Mouse (Mus musculus): Measurements from ENCODE around the gene Gm2022.
"Not testable (repeated sequence)": the region's sequence is repeated elsewhere in the genome, so short reads cannot be mapped to it uniquely, and the experiment has no call there.

Gm2022 gene

GRCm38 (mm10) chr12:87895070-87895469 lies at the start of gene Gm2022:
Gene Gm2022 (plus strand): TSS chr12:87895370.
- DNase-seq (ENCODE audit: low spot score in 2 of 2): not testable (repeated sequence)

DNA sequence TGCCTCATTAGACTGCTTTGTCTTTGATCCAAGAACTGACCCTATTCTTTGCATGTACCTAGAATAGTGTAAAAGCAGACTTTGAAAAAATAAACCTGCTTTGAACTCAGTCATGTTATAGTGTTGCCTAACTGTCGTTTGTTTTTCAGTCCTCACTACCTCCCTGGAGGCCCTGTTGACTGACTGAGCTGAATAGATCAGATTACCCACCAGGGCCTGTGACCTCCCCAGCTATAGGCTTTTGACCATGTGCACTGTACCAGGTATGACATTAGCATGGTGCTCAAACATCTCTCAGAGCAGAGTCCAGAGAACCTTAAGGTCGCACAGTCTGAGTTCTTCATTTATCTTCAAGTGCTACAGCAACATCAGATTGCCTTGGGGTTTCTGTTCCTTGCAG lies 44.5 kb upstream of the Gm2022 start:
- DNase-seq (ENCODE audit: low spot score in 2 of 2): not testable (repeated sequence)

- not testable (repeated sequence) for DNase-seq (ENCODE audit: low spot score in 2 of 2)
These were observed 39.1 kb upstream of the Gm2022 start for GRCm38 (mm10) chr12:87856067-87856466.

DNA sequence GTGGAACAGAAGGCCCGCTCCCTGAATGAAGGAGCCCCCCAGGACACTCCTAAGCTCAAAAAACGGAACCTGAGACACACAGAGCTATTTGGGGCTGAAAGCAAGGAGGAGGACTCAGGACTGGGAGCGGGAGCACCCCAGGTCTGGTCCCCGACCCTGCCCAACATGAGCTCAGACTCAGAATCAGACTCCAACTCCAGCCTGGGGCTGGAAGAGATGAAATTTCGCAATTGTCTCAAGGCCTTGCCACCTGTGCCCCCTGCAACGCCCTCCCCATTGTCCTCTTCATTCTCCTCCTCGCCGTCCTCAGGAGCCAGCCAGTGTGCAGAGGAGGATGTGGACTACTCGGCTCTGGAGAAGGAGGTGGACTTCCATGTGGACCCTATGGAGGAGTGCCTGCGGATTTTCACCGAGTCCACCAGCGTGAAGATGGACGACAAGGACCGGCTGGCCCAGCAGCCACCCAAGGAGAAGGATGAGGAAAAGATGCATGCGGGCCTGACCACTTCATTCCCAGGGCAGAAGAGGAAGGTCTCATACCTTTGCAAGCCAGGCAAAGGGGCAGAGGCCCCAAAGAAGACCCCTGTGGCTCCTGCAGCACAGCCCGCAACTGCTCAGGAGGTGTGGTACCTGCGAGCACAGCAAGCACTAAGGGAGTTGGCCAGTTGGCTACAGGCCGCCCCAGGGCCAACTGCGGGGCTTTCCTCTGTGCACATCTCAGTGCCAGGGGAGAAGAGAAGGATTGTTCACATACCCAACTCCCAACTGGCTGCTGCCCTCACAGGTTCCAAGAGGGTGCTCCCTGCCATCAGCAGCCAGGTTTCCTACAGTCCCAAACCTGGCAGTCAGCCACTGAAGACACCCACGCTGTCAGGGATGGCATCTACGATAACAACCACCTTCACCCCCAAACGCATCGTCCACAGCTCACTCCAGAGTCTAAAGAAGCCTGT lies 33.2 kb upstream of the Gm2022 start:
- not testable (repeated sequence) for DNase-seq (ENCODE audit: low spot score in 2 of 2)

DNA sequence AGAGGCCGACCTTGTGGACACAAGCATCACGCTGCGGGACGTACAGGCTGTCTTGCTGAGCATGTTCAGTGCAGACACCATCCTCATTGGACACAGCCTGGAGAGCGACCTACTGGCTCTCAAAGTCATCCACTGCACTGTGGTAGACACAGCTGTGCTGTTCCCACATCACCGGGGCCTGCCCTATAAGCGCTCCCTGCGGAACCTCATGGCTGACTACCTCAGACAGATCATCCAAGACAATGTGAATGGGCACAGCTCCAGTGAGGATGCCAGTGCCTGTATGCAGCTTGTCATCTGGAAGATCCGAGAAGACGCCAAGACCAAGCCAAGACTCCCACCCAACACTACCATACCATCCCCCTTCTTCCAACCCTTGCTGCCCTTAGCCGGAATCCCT lies 31.5 kb upstream of the Gm2022 start:
- not testable (repeated sequence) for DNase-seq (ENCODE audit: low spot score in 2 of 2)

- not testable (repeated sequence) for DNase-seq (ENCODE audit: low spot score in 2 of 2)
These were observed 31.1 kb upstream of the Gm2022 start for GRCm38 (mm10) chr12:87864048-87864447.

DNA sequence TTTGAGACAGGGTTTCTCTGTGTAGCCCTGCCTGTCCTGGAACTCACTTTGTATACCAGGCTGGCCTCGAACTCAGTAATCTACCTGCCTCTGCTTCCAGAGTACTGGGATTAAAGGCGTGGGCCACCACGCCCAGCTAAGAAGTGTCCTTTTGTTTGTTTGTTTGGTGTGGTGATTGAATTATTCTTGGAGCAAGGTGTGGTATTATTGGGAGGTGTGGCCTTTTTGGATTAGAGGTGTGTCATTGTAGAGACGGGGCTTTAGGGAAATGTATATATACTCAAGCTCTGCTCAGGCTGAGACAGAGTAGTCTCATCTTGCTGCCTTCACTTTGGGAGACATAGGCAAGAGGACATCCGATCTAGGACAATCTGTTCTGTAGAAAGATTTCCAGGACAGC lies 21.4 kb upstream of the Gm2022 start, which contains the start of gene Gm2016:
Gm2016 (plus strand) TSS at position 301 of the 400 bp plus-strand sequence.
- DNase-seq (ENCODE audit: low spot score in 2 of 2): not testable (repeated sequence)

GRCm38 (mm10) chr12:87919721-87920120 lies 24.6 kb downstream of the Gm2022 start, which contains the start of gene Gm2035:
Gene Gm2035 (minus strand): TSS chr12:87919857.
- DNase-seq (ENCODE audit: low spot score in 2 of 2): not testable (repeated sequence)
